Mouse (Mus musculus): ENCODE results near the gene Dnmbp. TPM values are rescaled to one million over a fixed set of nuclear protein-coding genes. Genes with fewer than 3 reads are reported as not detected.

The Dnmbp gene
- polyA plus RNA-seq, 1 experiment: 53.4 TPM

DNA sequence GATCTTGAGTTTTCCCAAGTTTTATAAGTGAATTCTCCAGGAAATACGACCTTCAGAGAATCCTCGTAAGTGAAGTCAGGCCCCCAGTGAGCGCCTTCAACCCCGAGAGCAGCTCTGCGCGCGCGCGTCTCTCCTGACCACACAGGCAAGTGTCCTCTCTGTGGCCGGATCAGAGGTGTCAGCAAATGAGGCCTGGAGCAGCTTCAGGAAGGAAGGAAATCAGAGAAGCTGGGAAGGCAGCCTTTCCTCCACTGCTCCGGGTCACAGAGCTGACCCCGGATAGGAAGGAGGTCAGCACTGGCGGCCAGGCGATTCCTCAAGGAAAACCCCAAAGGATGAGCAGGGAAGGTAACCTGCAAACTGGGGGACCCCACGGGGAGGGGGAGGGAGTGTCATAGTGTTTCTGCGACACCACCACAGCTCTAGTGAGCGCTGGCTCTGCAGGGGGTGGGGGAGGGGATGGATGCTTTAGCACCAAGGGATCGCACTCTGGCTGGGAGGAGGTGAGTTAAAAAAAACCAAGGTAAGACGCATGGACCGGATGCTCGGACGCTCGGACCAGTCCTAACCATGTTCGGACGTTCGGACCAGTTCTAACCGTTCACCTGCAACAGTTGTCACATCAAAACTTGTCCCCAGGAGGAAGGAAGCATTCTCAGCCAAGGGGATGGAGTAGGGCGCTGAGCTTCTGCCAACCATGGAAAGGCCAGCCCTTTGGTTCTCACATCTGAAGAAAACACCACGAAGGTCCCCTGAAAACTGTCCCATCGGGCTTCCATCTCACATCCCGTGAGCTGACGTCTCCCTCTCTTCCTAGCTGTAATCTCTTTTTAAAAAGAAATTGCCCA is 19.3 kb downstream of the Dnmbp start:
- TF ChIP-seq POLR2A (IDR thresholded peaks at IDR 0.05; ENCODE audit: low read depth, low read length) (no peak; the same call in 1 of the 2 replicates), CTCF (IDR thresholded peaks at IDR 0.05; ENCODE audit: extremely low read depth, insufficient read length, insufficient replicate concordance, low read depth, low read length) (no peak)
- H3K27me3 ChIP-seq (ENCODE audit: control insufficient read depth, insufficient read depth, low read length): no peaks in the 10 kb centered on the region
- H3K36me3 ChIP-seq (ENCODE audit: control insufficient read depth, insufficient read depth, low read length): 0 out of 2 replicates have a peak, but pooled peaks cover 2% of the 10 kb centered on the region
- H3K27ac ChIP-seq (ENCODE audit: insufficient read depth, low read depth, low read length): no peak overlapping the region
- H3K4me1 ChIP-seq (ENCODE audit: control insufficient read depth, insufficient read depth, insufficient read length, low read length): peaks cover 27% of the 10 kb centered on the region
- peak overlapping the region; percentile 35 for H3K4me3 ChIP-seq (ENCODE audit: low read depth, low read length)
- 81% methylated on average over 32 of the region's 32 CpGs for WGBS

DNA sequence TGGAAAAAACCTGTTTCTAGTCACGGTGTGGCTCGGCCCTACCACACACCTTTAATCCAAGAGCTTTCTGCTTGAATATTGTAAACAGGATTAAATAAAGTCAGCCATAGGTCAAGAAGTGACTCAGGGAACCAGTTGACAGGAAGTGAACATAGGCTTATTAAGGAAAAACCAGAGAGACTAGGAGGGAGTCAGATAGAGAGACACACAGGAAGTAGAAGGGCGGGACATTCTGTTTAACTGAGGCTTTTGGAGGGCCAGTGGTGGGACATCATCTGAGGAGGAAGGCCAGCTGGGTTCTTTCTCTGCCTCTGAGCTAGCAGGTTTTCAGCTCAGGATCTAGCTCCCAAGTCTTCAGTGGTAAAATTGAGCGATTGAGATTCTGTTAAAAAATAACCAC is 20.1 kb downstream of the Dnmbp start:
- Histone ChIP-seq H3K4me3 (ENCODE audit: low read depth, low read length) (no peak overlapping the region), H3K36me3 (ENCODE audit: control insufficient read depth, insufficient read depth, low read length) (0 out of 2 replicates have a peak, but pooled peaks cover 2% of the 10 kb centered on the region), H3K27me3 (ENCODE audit: control insufficient read depth, insufficient read depth, low read length) (no peaks in the 10 kb centered on the region), H3K27ac (ENCODE audit: insufficient read depth, low read depth, low read length) (no peak overlapping the region), H3K4me1 (ENCODE audit: control insufficient read depth, insufficient read depth, insufficient read length, low read length) (peaks cover 31% of the 10 kb centered on the region)
- TF ChIP-seq POLR2A (IDR thresholded peaks at IDR 0.05; ENCODE audit: low read depth, low read length) (no peak), CTCF (IDR thresholded peaks at IDR 0.05; ENCODE audit: extremely low read depth, insufficient read length, insufficient replicate concordance, low read depth, low read length) (no peak)
- 87% methylated on average over 4 of the region's 4 CpGs for WGBS

DNA sequence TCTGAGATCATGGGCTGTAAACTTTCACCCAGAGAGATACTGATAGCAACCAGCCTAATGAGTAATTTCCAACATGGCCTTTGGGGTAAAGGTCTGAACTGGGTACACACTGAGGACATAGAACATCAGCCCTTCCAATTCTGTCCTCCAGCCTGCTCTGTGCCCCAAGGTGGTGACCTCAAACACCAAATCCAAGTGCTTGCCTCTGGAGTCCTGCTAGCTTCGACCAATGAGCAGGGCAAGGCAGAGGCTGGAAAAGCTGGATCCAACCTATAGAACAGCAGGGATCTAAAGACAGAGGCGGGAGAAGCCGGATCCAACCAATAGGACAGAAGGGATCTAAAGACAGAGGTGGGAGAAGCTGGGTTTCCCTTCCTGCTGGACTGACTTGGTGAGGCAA is 21.2 kb downstream of the Dnmbp start:
- TF ChIP-seq CTCF (IDR thresholded peaks at IDR 0.05; ENCODE audit: extremely low read depth, insufficient read length, insufficient replicate concordance, low read depth, low read length) (no peak), POLR2A (IDR thresholded peaks at IDR 0.05; ENCODE audit: low read depth, low read length) (no peak)
- 84% methylated on average over 3 of the region's 3 CpGs for WGBS

GRCm38 (mm10) chr19:43917763-43918162 is 22.2 kb downstream of the Dnmbp start:
- Histone ChIP-seq H3K4me1 (ENCODE audit: control insufficient read depth, insufficient read depth, insufficient read length, low read length) (peaks cover 33% of the 10 kb centered on the region), H3K36me3 (ENCODE audit: control insufficient read depth, insufficient read depth, low read length) (no peaks in the 10 kb centered on the region), H3K27me3 (ENCODE audit: control insufficient read depth, insufficient read depth, low read length) (no peaks in the 10 kb centered on the region), H3K4me3 (ENCODE audit: low read depth, low read length) (no peak overlapping the region), H3K27ac (ENCODE audit: insufficient read depth, low read depth, low read length) (no peak overlapping the region)
- 81% methylated on average over 6 of the region's 6 CpGs for WGBS
- TF ChIP-seq CTCF (IDR thresholded peaks at IDR 0.05; ENCODE audit: extremely low read depth, insufficient read length, insufficient replicate concordance, low read depth, low read length) (no peak), POLR2A (IDR thresholded peaks at IDR 0.05; ENCODE audit: low read depth, low read length) (no peak)

More for the DNA sequence above, 21.2 kb downstream of the Dnmbp start:
- Histone ChIP-seq H3K4me3 (ENCODE audit: low read depth, low read length) (no peak overlapping the region), H3K27ac (ENCODE audit: insufficient read depth, low read depth, low read length) (peak overlapping the region; percentile 45; the same call in 1 of the 2 replicates), H3K36me3 (ENCODE audit: control insufficient read depth, insufficient read depth, low read length) (0 out of 2 replicates have a peak, but pooled peaks cover 2% of the 10 kb centered on the region), H3K27me3 (ENCODE audit: control insufficient read depth, insufficient read depth, low read length) (no peaks in the 10 kb centered on the region), H3K4me1 (ENCODE audit: control insufficient read depth, insufficient read depth, insufficient read length, low read length) (peaks cover 33% of the 10 kb centered on the region)

DNA sequence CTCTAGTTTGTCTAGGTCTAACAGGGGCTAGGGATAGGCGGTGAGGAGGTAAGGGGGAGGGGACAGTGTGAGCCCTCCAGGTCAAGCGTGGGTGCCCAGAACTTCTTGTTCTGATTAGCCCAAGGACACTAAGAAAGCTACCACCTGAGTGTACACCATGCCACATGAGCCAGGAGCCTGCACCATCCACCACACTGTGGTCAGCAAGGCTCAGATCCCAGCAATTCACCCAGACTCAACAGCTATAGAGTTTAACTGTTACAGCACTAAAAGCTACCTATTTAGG is 22.6 kb downstream of the Dnmbp start:
- H3K27ac ChIP-seq (ENCODE audit: insufficient read depth, low read depth, low read length): peak overlapping the region; percentile 59
- H3K27me3 ChIP-seq (ENCODE audit: control insufficient read depth, insufficient read depth, low read length): no peaks in the 10 kb centered on the region
- H3K4me3 ChIP-seq (ENCODE audit: low read depth, low read length): peak overlapping the region; percentile 38
- no peaks in the 10 kb centered on the region for H3K36me3 ChIP-seq (ENCODE audit: control insufficient read depth, insufficient read depth, low read length)
- TF ChIP-seq POLR2A (IDR thresholded peaks at IDR 0.05; ENCODE audit: low read depth, low read length) (no peak), CTCF (IDR thresholded peaks at IDR 0.05; ENCODE audit: extremely low read depth, insufficient read length, insufficient replicate concordance, low read depth, low read length) (no peak)
- WGBS: 35% methylated on average over 2 of the region's 2 CpGs
- peaks cover 33% of the 10 kb centered on the region for H3K4me1 ChIP-seq (ENCODE audit: control insufficient read depth, insufficient read depth, insufficient read length, low read length)

DNA sequence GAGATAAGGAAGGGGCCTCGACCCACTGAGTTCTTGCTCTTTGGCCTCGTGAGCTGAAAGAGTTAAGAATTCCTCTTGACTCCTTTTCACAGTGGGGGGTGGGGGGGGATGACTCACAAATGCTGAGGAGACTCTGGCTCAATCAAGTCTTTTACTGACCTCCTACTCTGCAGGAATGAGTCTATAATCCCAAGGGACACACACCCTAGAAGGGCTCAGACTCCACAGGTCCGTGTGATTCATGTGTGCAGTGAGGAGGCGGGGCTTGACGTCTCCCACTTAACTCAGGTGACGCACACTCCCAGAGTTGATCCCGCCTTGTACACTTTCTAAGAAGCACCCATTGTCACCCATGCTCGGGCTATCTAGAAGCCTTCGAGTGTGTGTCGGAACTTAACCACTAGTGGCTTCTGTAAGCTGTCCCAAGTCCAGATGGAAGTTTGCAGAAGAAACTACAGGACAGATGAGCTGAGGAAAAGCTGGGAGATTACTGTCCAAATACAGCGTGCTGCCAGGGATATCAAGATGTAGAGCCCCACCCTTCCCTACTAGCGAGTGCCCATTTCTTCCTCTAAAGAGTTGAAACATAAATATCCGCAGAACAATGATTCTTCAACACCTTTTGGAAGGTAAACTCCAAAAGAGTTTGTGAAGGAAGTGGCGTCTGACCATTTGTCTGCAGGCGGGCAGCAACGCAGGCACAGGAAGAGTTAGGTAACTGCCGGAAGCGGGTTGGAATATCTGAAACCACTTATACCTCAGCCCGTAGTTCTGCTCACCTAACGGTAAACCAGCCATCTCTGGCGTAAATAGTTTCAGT is 23.2 kb downstream of the Dnmbp start:
- 16% methylated on average over 21 of the region's 21 CpGs for WGBS
- peak overlapping the region; percentile 59 for H3K27ac ChIP-seq (ENCODE audit: insufficient read depth, low read depth, low read length)

DNA sequence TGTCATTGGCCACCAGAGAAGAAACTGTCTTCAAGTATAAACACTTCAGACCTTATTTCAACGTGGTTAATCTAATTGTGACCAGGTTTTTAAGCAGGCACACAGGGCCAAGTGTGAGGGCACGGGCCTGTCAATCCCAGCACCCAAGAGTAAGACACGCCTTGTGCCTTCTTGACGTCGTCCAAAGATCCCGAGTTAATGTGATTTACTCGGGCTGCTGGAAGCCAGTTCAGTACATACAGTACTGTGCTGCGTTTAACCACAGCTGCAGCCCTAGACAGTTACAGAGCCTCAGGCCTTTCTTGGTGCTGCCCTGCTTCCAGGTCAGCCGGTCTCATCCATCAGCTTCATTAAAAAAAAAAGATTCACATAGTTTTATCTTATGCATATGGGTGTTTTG is 24.6 kb downstream of the Dnmbp start:
- Histone ChIP-seq H3K27ac (ENCODE audit: insufficient read depth, low read depth, low read length) (peak overlapping the region; percentile 57), H3K4me3 (ENCODE audit: low read depth, low read length) (no peak overlapping the region), H3K27me3 (ENCODE audit: control insufficient read depth, insufficient read depth, low read length) (no peaks in the 10 kb centered on the region), H3K36me3 (ENCODE audit: control insufficient read depth, insufficient read depth, low read length) (peaks cover 7% of the 10 kb centered on the region), H3K4me1 (ENCODE audit: control insufficient read depth, insufficient read depth, insufficient read length, low read length) (peaks cover 25% of the 10 kb centered on the region)
- WGBS: 40% methylated on average over 9 of the region's 9 CpGs
- no peak for TF ChIP-seq CTCF (IDR thresholded peaks at IDR 0.05; ENCODE audit: extremely low read depth, insufficient read length, insufficient replicate concordance, low read depth, low read length)
- no peak for TF ChIP-seq POLR2A (IDR thresholded peaks at IDR 0.05; ENCODE audit: low read depth, low read length)

More for the DNA sequence above, 23.2 kb downstream of the Dnmbp start:
- H3K4me1 ChIP-seq (ENCODE audit: control insufficient read depth, insufficient read depth, insufficient read length, low read length): peaks cover 33% of the 10 kb centered on the region
- peak overlapping the region; percentile 38 for H3K4me3 ChIP-seq (ENCODE audit: low read depth, low read length)
- H3K27me3 ChIP-seq (ENCODE audit: control insufficient read depth, insufficient read depth, low read length): no peaks in the 10 kb centered on the region
- 0 out of 2 replicates have a peak, but pooled peaks cover 2% of the 10 kb centered on the region for H3K36me3 ChIP-seq (ENCODE audit: control insufficient read depth, insufficient read depth, low read length)
- TF ChIP-seq CTCF (IDR thresholded peaks at IDR 0.05; ENCODE audit: extremely low read depth, insufficient read length, insufficient replicate concordance, low read depth, low read length) (no peak), POLR2A (IDR thresholded peaks at IDR 0.05; ENCODE audit: low read depth, low read length) (no peak)

Measured in small intestine, adult 2 months (tissue).